Mouse (Mus musculus): Measurements from ENCODE around the gene Gdf1.

Gdf1 gene

GRCm38 (mm10) chr8:70364066-70364465 is 34.4 kb downstream of the Gdf1 start:
- DNase-seq (ENCODE audit: low read depth, low spot score), result no peak

GRCm38 (mm10) chr8:70366588-70366987 is 37.0 kb downstream of the Gdf1 start:
- DNase-seq (ENCODE audit: low read depth, low spot score), result no peak

- no peak for DNase-seq (ENCODE audit: low read depth, low spot score)
These were observed 40.9 kb downstream of the Gdf1 start for GRCm38 (mm10) chr8:70370476-70370875.

GRCm38 (mm10) chr8:70371951-70372350 is 42.3 kb downstream of the Gdf1 start:
- no peak for DNase-seq (ENCODE audit: low read depth, low spot score)

- DNase-seq (ENCODE audit: low read depth, low spot score), result peak; percentile 28
These were observed 44.0 kb downstream of the Gdf1 start, which contains the start of gene Comp for GRCm38 (mm10) chr8:70373397-70374317. Gene Comp, plus strand, starts transcription at chr8:70373558.

- DNase-seq (ENCODE audit: low read depth, low spot score), result peak; percentile 95
These were observed 44.8 kb downstream of the Gdf1 start for GRCm38 (mm10) chr8:70374318-70374927.

- DNase-seq (ENCODE audit: low read depth, low spot score), result peak; percentile 37
These were observed 45.7 kb downstream of the Gdf1 start for GRCm38 (mm10) chr8:70375212-70375859.

- DNase-seq (ENCODE audit: low read depth, low spot score), result peak; percentile 49
These were observed 46.7 kb downstream of the Gdf1 start for GRCm38 (mm10) chr8:70376275-70376741.

GRCm38 (mm10) chr8:70377049-70377448 is 47.4 kb downstream of the Gdf1 start:
- DNase-seq (ENCODE audit: low read depth, low spot score), result peak; percentile 39

GRCm38 (mm10) chr8:70380069-70380468 is 50.5 kb downstream of the Gdf1 start:
- no peak for DNase-seq (ENCODE audit: low read depth, low spot score)

Measured in ZHBTc4 (cell line).